Mouse (Mus musculus): ENCODE data around the gene Gtf2ird1. TPM values are rescaled to one million over a fixed set of nuclear protein-coding genes. Genes with fewer than 3 reads are reported as not detected.
A peak's percentile ranks its signal among the peaks of the same experiment; 100 is the strongest.

Gtf2ird1 gene
- polyA plus RNA-seq (2016; fragmentation: Nextera tagmentation; extraction: Ambion mirVana), result 131 and 153 TPM in 2 replicates

DNA sequence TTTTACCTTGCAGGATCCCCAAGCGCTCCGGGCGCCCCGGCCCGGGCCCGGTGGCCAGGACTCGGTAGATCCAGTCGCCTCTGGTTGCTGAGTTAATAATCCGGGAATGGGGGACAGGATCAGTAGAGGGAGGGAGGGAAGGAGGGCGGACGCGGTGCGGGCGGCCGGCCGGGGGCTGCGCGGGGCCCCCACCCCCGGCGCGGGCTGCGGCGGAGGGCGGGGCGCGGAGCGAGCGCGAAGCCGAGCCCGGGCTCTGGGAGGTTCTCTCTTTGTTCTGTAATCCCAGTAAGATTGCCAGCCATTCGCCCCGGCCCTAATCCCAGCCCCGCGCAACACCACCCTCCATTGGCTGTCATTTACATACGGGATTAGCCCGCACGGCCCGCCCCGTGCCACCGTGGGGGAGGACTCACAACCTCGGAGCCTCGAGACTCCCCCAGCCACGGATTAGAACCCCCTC, at the start of gene Gtf2ird1:
Gene Gtf2ird1, minus strand, starts transcription at position 214 of the 460 bp plus-strand sequence.
- Histone ChIP-seq H3K27ac (peak within 1 kb of the TSS; percentile 98), H3K36me3 (peaks cover 29% of the 10 kb centered on the region), H3K27me3 (ENCODE audit: low read depth, poor library complexity, severe bottlenecking) (no peaks in the 10 kb centered on the region), H3K4me3 (peak within 1 kb of the TSS; percentile 86), H3K4me1 (peaks cover 29% of the 10 kb centered on the region), H3K9me3 (replicated peaks) (0 out of 2 replicates have a peak, but pooled peaks cover 3% of the 10 kb centered on the region)
- DNase-seq (ENCODE audit: low spot score), result peak; percentile 87
- WGBS, result under 1% methylated on average over 43 of the region's 44 CpGs

DNA sequence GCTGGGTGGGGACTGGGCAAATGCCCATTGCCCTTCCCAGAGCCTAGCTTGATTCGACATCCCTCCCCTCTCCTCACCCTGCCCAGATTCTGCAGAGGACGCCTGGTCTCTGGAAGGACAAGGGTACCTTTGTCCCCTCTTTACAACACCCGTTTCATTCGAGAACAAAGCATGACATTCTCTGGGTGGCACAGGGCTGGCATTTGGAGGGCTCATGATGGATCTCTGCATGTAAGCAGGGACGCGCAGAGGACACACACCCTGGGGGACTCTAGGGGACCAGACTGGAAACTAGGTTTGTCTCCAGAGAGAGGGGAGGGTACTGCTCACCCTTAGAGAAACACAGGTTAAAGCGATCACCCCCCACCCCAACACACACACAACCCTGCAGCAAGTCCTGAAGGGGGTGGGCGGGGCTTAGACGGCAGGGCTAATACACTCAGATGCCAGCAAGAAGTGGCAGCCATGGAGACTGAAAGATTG, 49.3 kb upstream of the Gtf2ird1 start:
- no peaks in the 10 kb centered on the region for H3K27me3 ChIP-seq (ENCODE audit: low read depth, poor library complexity, severe bottlenecking)
- H3K27ac ChIP-seq, result no peak overlapping the region
- H3K9me3 ChIP-seq (replicated peaks), result no peaks in the 10 kb centered on the region
- 81% methylated on average over 9 of the region's 9 CpGs for WGBS
- DNase-seq (ENCODE audit: low spot score), result no peak
- H3K4me3 ChIP-seq, result no peak overlapping the region
- H3K4me1 ChIP-seq, result no peaks in the 10 kb centered on the region; the same call in 1 of the 2 replicates
- H3K36me3 ChIP-seq, result peaks cover 96% of the 10 kb centered on the region

DNA sequence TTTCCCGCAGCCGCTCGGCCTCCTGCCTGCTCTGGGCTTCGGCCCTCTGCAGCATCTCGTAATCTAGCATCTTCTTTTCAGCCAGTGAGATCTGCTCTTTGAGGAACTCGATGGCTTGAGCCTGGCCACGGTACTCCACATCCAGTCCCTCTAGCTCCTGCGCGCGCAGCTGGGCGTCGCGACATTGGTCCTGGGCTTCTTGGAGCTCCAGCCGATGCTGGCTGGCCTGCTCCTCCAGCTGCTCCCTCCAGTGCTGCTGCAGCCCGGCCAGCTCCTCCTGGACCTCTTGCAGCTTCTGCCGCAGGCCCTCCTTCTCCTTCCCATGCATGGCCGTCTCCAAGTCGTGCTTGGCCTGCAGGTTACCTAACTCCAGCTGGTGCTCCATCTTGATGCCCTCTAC, 46.1 kb upstream of the Gtf2ird1 start:
- Histone ChIP-seq H3K27ac (no peak overlapping the region), H3K9me3 (replicated peaks) (no peaks in the 10 kb centered on the region), H3K36me3 (peaks cover 95% of the 10 kb centered on the region), H3K27me3 (ENCODE audit: low read depth, poor library complexity, severe bottlenecking) (no peaks in the 10 kb centered on the region), H3K4me1 (no peaks in the 10 kb centered on the region; the same call in 1 of the 2 replicates), H3K4me3 (no peak overlapping the region)
- 93% methylated on average over 18 of the region's 18 CpGs for WGBS
- DNase-seq (ENCODE audit: low spot score), result no peak

DNA sequence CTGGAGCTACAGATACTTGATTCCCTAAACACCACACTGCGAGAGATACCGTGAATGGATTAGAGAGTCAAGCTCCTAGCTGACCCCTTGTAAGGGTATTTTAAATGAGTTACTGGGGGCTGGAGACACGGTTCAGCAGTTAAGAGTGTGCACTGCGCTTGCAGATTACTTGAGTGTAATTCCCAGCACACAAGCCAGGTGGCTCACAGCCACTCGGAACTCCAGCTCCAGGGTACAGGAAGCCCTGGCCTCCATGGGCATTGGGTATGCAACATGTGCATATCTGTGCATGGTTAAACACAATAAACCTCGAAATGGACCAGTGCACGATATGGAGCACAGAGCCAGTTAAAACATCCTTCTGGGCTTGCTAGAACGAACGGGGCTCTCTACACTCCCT, 44.9 kb upstream of the Gtf2ird1 start:
- no peak for DNase-seq (ENCODE audit: low spot score)
- Histone ChIP-seq H3K9me3 (replicated peaks) (no peaks in the 10 kb centered on the region), H3K4me3 (no peak overlapping the region), H3K27ac (no peak overlapping the region), H3K4me1 (no peaks in the 10 kb centered on the region), H3K27me3 (ENCODE audit: low read depth, poor library complexity, severe bottlenecking) (no peaks in the 10 kb centered on the region), H3K36me3 (peaks cover 95% of the 10 kb centered on the region)
- WGBS, result 92% methylated on average over 9 of the region's 9 CpGs

DNA sequence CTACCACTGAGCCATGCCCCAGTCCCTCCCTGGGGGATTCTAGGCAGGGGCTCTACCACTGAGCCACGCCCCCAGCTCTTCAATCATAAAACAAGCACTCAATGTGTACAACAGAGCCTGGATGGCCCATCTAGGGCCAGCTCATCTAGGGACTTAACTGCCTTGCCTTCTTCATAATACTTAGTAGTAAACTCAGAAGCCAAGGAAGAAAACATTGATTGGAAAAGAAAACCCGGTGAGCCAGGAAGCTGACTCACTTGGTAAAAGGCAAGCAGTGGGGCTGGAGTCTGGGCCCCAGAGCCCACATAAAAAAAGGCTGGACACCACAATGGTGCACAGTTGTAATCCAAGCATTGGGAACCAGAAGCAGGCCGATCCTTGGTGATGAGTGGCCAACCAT, 44.2 kb upstream of the Gtf2ird1 start:
- H3K27ac ChIP-seq, result no peak overlapping the region
- 93% methylated on average over 3 of the region's 3 CpGs for WGBS
- no peak overlapping the region for H3K4me3 ChIP-seq
- H3K4me1 ChIP-seq, result no peaks in the 10 kb centered on the region
- DNase-seq (ENCODE audit: low spot score), result no peak
- no peaks in the 10 kb centered on the region for H3K9me3 ChIP-seq (replicated peaks)
- H3K36me3 ChIP-seq, result peaks cover 95% of the 10 kb centered on the region
- no peaks in the 10 kb centered on the region for H3K27me3 ChIP-seq (ENCODE audit: low read depth, poor library complexity, severe bottlenecking)

DNA sequence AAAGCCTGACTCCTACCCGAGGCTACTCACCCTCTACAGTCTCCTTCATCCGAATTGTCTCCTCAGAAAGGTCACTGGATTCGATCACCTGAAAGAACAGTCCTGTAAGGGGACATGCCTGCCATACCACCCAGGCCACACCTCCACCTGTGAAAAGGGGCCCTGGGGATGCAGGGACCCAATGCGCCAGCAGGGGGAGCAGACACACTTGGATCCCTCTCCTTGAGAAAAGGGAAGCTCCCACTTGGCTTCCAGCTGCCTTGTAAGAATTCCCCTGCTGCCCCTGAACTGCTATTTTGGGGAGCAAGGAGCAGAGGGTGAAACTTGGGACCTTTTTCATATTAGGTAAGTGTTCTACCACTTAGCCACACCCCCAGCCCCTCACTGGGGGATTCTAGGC, 43.5 kb upstream of the Gtf2ird1 start:
- Histone ChIP-seq H3K4me1 (no peaks in the 10 kb centered on the region), H3K27me3 (ENCODE audit: low read depth, poor library complexity, severe bottlenecking) (no peaks in the 10 kb centered on the region), H3K27ac (no peak overlapping the region), H3K36me3 (peaks cover 98% of the 10 kb centered on the region), H3K4me3 (no peak overlapping the region), H3K9me3 (replicated peaks) (no peaks in the 10 kb centered on the region)
- peak; percentile 64 for DNase-seq (ENCODE audit: low spot score)
- WGBS, result 77% methylated on average over 4 of the region's 4 CpGs

DNA sequence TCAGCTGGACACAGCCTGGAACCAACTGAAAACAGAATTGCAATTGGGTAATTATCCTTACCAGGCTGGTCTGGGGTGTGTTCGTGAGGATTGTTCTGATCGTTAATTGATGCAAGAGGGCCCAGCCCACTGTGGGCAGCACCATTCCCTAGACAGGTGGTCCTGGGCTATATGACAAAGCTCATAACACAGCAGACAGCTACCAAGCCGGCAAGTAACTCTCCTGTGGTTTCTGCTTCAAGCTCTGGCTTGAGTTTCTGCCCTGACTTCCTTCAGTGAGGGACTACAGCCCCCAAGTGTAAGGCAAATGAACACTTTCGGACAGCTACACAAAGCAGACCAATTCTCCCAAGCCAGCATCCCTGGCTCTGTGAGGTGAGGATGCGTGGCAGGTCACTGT, 40.5 kb upstream of the Gtf2ird1 start:
- Histone ChIP-seq H3K27ac (no peak overlapping the region), H3K36me3 (peaks cover 98% of the 10 kb centered on the region), H3K9me3 (replicated peaks) (no peaks in the 10 kb centered on the region), H3K27me3 (ENCODE audit: low read depth, poor library complexity, severe bottlenecking) (no peaks in the 10 kb centered on the region), H3K4me1 (peaks cover 2% of the 10 kb centered on the region), H3K4me3 (no peak overlapping the region)
- 94% methylated on average over 5 of the region's 5 CpGs for WGBS
- no peak for DNase-seq (ENCODE audit: low spot score)

DNA sequence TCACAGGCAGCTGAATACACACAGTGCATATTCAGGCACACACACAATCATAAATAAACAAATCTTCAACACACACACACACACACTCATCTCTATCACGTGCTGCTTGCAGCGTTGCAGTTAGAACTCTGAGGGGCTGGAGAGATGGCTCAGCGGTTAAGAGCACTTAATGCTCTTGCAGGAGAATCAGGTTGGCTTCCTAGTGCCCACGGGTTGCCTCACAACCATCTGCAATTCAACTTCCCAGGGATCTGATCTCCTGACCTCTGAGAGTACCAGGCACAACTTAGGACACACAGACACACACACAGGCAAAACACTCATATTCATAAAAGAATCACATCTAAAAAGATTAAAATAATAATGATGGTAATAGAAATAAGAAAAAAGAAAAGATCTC, 39.3 kb upstream of the Gtf2ird1 start:
- DNase-seq (ENCODE audit: low spot score), result no peak
- peaks cover 98% of the 10 kb centered on the region for H3K36me3 ChIP-seq

DNA sequence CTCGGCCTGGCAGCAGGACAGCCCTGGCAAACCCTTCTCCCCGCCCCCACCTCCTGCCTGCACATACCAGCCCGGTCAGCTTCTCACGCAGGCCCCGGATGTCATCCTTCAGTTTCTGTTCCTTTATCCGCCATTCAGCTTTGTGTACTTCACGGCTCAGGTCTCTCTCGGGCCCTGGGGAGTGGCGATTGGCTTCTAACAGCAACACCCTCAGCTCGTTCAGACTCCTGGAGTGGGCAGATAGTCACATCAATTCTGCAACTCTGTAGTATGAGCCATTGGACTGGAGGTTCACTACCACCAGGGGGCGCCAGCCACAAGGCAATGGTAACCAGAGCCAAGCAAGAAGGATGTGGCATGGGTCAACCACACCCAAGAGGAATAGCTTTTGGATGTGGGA, 37.6 kb upstream of the Gtf2ird1 start:
- Histone ChIP-seq H3K4me3 (no peak overlapping the region), H3K9me3 (replicated peaks) (no peaks in the 10 kb centered on the region), H3K4me1 (peaks cover 16% of the 10 kb centered on the region), H3K36me3 (peaks cover 100% of the 10 kb centered on the region), H3K27ac (no peak overlapping the region), H3K27me3 (ENCODE audit: low read depth, poor library complexity, severe bottlenecking) (no peaks in the 10 kb centered on the region)
- 61% methylated on average over 11 of the region's 11 CpGs for WGBS
- DNase-seq (ENCODE audit: low spot score), result peak; percentile 92

More for the DNA sequence above, 39.3 kb upstream of the Gtf2ird1 start:
- no peaks in the 10 kb centered on the region for H3K9me3 ChIP-seq (replicated peaks)
- no peak overlapping the region for H3K4me3 ChIP-seq
- H3K27me3 ChIP-seq (ENCODE audit: low read depth, poor library complexity, severe bottlenecking), result no peaks in the 10 kb centered on the region
- H3K27ac ChIP-seq, result no peak overlapping the region
- peaks cover 4% of the 10 kb centered on the region for H3K4me1 ChIP-seq
- WGBS, result 82% methylated on average over 4 of the region's 4 CpGs

DNA sequence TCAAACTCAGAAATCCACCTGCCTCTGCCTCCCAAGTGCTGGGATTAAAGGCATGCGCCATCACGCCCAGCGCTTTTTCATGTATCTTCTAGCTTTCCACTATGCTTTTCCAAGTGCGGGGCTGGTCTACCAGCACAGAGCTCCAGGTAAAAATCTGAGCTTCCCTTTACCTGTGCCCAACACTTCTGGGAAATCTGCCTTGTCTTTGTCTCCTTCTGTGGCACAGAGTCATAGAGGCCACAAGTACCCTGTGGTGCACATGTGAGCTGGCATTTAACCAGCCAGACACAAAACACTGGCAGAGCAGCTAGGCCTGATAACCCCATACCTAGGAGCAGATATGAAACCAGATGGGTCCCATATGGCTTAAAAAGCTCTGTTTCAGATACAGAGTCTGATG, 36.4 kb upstream of the Gtf2ird1 start:
- no peak overlapping the region for H3K4me3 ChIP-seq
- H3K27ac ChIP-seq, result no peak overlapping the region
- no peak for DNase-seq (ENCODE audit: low spot score)
- H3K36me3 ChIP-seq, result peaks cover 90% of the 10 kb centered on the region
- H3K4me1 ChIP-seq, result peaks cover 25% of the 10 kb centered on the region
- no peaks in the 10 kb centered on the region for H3K27me3 ChIP-seq (ENCODE audit: low read depth, poor library complexity, severe bottlenecking)
- WGBS, result 98% methylated on average over 4 of the region's 4 CpGs
- H3K9me3 ChIP-seq (replicated peaks), result no peaks in the 10 kb centered on the region

DNA sequence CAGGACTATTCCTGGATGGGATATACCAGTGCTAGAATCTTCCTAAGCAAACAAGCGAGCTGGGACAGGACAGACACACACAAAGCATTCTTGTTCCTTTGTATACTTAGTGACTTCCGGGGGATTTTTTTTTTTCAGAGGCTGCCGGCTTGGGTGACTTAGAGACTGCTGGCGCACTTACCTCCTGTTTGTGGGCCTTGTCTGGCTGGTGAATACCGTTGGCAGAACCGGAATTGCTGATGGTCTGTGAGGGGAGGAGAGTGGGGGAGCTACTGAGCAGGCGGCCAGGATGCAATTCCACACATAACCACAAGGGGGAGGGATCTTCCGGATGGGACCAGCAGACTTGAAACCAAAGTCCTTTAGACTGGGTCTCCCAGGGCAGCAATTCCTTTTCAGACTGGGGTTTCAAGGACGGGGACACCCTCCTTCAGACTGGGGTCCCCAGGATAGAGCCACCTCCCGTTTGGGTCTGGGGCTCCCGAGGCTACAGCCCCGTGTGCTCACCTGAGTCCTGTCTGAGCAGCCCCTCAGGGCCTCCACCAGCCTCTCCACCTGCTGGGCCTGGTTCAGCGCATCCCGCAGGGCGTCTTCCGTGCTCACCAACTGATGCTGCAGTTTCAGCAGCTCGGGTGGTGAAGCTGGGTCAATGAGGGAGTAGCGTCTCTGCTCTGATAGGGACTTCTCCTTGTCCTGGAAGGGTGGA, 35.3 kb upstream of the Gtf2ird1 start:
- no peak overlapping the region for H3K4me3 ChIP-seq
- peak overlapping the region; percentile 10; the same call in 1 of the 2 replicates for H3K27ac ChIP-seq
- H3K27me3 ChIP-seq (ENCODE audit: low read depth, poor library complexity, severe bottlenecking), result no peaks in the 10 kb centered on the region
- no peaks in the 10 kb centered on the region for H3K9me3 ChIP-seq (replicated peaks)
- DNase-seq (ENCODE audit: low spot score), result peak; percentile 89
- 27% methylated on average over 18 of the region's 18 CpGs for WGBS
- H3K4me1 ChIP-seq, result peaks cover 26% of the 10 kb centered on the region
- peaks cover 79% of the 10 kb centered on the region for H3K36me3 ChIP-seq

DNA sequence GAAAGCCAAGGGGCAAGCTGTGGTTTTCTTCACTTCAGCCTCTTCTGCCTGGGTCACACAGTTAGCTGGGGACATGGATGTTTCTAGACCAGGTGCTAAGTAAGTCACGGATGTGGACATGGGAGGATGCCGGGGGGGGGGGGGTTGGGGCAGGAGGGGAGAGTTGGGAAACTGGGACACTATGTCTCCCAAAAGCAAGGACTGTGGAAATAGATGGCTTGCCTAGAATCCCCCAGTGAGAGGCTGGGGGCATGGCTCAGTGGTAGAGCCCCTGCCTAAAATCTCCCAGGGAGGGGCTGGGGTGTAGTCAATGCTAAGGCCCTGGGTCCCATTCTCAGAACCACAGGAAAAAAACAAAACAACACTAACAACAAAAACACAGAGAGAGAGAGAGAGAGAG, 34.7 kb upstream of the Gtf2ird1 start:
- Histone ChIP-seq H3K4me3 (no peak overlapping the region), H3K4me1 (peaks cover 27% of the 10 kb centered on the region), H3K36me3 (peaks cover 73% of the 10 kb centered on the region), H3K27ac (no peak overlapping the region), H3K27me3 (ENCODE audit: low read depth, poor library complexity, severe bottlenecking) (no peaks in the 10 kb centered on the region), H3K9me3 (replicated peaks) (no peaks in the 10 kb centered on the region)
- DNase-seq (ENCODE audit: low spot score), result no peak
- 90% methylated on average over 2 of the region's 2 CpGs for WGBS

DNA sequence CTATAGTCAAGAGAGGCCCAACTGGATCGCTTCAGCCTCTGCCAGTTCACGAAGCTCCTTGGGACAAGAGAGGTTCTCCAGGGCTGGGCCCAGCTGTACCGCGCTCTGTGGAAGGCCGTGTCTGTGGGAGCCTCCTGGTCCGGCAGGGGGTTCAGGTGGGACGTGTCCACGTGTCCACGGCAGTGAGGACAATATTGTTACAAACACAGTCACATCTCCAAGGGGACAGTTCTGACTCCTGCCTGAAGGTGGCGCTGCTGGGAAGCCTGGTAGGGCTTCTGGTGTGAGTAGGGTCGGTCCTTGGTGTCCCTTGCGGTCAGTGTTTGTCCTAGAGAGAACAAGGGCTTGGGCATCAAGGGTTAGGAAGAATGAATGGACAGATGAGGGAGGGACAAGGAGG, 33.9 kb upstream of the Gtf2ird1 start:
- peaks cover 65% of the 10 kb centered on the region for H3K36me3 ChIP-seq

More for the DNA sequence above, 33.9 kb upstream of the Gtf2ird1 start:
- Histone ChIP-seq H3K27ac (no peak overlapping the region), H3K4me3 (no peak overlapping the region), H3K27me3 (ENCODE audit: low read depth, poor library complexity, severe bottlenecking) (no peaks in the 10 kb centered on the region), H3K4me1 (peaks cover 34% of the 10 kb centered on the region), H3K9me3 (replicated peaks) (no peaks in the 10 kb centered on the region)
- WGBS, result 89% methylated on average over 12 of the region's 12 CpGs
- no peak for DNase-seq (ENCODE audit: low spot score)
